Mouse (Mus musculus) cortical plate, adult 2 months (tissue): Measurements from ENCODE around the gene Fmnl1.

Experiments
- CTCF ChIP-seq: fragments of 200-500 bp; IDR thresholded peaks from 2 replicates; pipeline ENCODE4 v1.5.1; 2011; ENCODE audit warnings: mild to moderate bottlenecking, control low read depth, low read length; ENCODE audit not compliant: insufficient read depth; ENCODE audit errors: extremely low read depth
- POLR2A ChIP-seq: fragments of 200-500 bp; IDR thresholded peaks from 2 replicates; pipeline ENCODE4 v1.6.1; 2011; ENCODE audit warnings: mild to moderate bottlenecking, low read length, control low read depth; ENCODE audit not compliant: insufficient read depth; ENCODE audit errors: extremely low read depth

DNA sequence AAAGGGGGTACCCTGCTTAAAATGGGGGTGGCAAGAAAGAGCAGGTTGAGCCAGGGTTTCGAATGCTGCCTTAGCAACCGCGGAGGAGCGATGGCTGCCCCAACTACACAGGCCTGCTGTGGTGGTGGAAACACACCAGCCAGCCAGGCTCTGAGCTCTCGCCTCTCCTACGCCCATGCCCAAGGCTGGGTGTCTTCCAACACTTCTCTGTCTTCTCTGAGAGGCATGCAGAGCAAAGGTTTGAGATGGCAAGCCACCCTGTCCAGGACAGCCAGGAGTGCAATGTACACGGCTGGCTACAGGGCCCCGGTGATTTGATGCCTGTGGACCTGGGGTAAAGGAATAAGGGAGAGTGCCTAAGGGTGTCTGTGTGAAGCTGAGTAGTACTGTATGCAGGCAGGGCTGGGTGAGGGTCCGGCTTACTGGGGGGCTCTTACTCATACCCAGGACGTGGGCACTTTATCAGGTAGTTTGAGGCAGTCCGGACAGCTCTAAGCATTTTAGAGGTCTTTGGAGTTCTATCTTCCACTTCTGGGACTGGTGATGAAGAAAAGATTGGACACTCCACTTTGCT is 3.0 kb downstream of the Fmnl1 start:
- TF ChIP-seq CTCF (no peak), POLR2A (no peak)
